Mouse (Mus musculus) neural tube, postnatal 0 days (tissue): ENCODE data around the gene Angptl8. TPM values are rescaled to one million over a fixed set of nuclear protein-coding genes. Genes with fewer than 3 reads are reported as not detected.

ENCODE experiments used
- microRNA-seq: library from miRNA; unstranded; fragments of <30 nt; microRNA quantifications from one replicate; pipeline ENCODE4, GENCODE M21; 2016
- polyA plus RNA-seq: library from polyadenylated mRNA; unstranded; fragments of >200 nt; fragmentation: Nextera tagmentation; extraction: Ambion mirVana; gene quantifications from 2 replicates; pipeline ENCODE4 v1.2.1, GENCODE M21; 2015

Angptl8 gene
- 0.83 and 0.90 TPM in 2 replicates for polyA plus RNA-seq

DNA sequence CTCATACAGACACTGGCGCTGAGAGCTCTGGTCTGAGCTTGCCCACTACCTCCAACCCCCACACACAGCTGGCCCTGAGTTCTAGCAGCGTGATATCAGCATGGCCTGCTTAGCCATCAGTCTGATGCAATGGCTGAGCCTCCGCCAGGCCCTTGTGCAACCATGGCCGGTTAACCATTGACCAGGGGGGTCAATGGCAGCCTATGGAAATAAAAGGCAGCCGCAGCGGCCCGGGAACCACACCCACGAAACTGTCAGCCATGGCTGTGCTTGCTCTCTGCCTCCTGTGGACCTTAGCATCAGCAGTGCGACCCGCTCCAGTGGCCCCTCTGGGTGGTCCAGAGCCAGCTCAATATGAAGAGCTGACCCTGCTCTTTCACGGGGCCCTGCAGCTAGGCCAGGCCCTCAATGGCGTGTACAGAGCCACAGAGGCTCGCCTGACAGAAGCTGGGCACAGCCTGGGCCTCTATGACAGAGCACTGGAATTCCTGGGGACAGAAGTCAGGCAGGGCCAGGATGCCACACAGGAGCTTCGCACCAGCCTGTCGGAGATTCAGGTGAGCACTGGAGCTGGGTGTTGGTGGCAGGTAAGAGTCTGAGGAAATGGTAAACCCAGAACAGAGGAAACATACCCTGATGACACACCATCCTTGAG is at the start of gene Angptl8:
Gene Angptl8 (plus strand): TSS at position 253 of the 655 bp plus-strand sequence.

DNA sequence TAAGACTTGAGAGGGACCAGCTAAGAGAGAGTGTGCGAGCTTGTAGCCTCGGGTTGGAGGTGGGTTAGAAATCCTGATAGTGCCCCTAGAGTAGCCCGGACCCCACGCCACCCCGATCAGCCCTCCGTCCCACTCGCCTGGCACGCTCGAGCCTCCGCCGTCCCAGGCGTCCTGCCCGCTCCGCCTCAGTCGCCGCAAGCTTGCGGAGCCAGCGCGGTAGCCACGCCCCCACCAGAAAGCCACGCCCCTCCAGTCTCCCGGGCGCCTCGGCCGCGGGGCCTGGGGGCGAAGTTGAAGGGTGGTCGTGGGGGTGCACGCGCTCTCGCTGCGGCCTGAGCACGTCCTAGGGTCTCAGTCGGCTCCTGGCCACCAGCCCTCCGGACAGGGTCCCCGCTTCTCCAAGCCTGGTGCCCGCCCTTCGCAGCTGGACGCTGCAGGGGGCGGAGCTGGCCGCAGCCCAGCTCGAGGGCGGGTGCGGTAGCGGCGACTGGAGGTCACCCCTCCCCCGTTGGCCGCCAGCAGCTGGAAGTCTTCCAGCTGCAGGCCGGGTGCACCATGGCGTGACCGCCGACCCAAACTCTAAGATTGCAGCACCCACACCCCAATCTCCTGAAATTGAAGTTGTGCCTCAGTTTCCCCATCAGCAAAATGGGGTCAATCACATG is 36.8 kb upstream of the Angptl8 start, which contains the start of gene Kank2:
Gene Kank2 (minus strand): TSS at position 400 of the 665 bp plus-strand sequence.

DNA sequence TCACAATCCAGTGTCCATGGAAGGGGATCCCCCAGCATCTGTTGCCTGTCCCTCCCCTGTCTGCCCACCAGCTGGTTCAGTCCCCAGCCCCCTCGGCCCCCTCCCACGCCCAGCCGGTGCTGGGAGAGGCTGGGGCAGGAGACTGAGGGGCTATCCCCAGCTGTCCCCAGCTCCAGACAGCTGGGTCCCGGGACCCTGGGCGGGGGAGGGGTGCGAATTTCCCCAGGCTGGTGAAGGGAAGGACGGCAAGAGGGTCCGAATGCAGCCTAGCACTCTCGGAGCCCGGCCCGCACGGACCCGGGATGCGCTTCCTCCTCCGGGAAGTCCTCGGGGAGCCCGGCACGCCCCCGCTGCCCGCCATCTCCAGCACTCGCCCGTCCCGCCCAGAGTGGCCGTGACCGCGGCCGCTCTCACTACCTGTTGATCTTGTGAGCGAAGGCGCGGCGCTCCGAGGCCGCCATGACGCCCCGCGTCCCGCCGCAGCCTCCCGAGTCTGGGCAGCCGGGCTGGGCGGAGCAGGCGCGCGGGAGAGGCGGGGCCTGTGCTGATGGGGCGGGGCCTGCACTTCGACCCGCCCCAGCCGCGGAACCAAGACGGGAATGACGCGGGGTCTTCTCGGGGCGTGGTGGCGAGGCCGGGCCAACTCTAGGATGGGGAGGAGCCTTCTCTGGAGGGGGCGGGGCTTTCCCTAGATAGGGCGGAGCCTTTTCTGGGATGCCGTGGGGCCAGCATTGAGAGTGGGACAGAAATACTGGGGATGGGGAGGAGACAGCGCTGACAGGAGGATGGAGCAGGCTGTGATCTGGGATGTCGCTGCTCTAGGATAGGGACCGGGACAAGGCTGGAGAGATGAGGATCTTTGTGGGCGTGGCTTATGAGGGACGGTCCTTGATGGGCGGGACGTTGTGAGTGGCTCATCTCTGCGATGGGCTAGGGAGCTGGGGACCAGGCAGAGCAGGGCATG is 17.1 kb downstream of the Angptl8 start, which contains the start of gene Dock6:
Gene Dock6 (minus strand): TSS at position 508 of the 964 bp plus-strand sequence.

Small RNAs within 50 kb of the gene (microRNA-seq; reads per million reads assigned to microRNA genes)
- gene Mir7083, result 5.2 reads per million, percentile 12 among the genes with 10 or more reads in this experiment

Other genes starting within 250 kb of the Angptl8 start
- gene Timm29, start 242.8 kb upstream of the Angptl8 start, polyA plus RNA-seq, result 48.5 and 49.7 TPM in 2 replicates
- 18.7 and 21.2 TPM in 2 replicates for gene Yipf2, start 242.7 kb upstream of the Angptl8 start, polyA plus RNA-seq
- 62.2 and 75.6 TPM in 2 replicates for gene Smarca4, start 219.3 kb upstream of the Angptl8 start, polyA plus RNA-seq
- 13.2 and 13.5 TPM in 2 replicates for gene Ldlr, start 112.0 kb upstream of the Angptl8 start, polyA plus RNA-seq
- gene Spc24, start 75.2 kb upstream of the Angptl8 start, polyA plus RNA-seq, result 11.5 and 14.8 TPM in 2 replicates
- 3.9 and 4.1 TPM in 2 replicates for gene Kank2, start 36.8 kb upstream of the Angptl8 start, polyA plus RNA-seq
- 13.8 and 14.4 TPM in 2 replicates for gene Dock6, start 17.1 kb downstream of the Angptl8 start, polyA plus RNA-seq
- gene Rab3d, start 82.7 kb downstream of the Angptl8 start, polyA plus RNA-seq, result 20.0 and 20.9 TPM in 2 replicates
- 4.5 and 6.7 TPM in 2 replicates for gene Ccdc159, start 92.0 kb downstream of the Angptl8 start, polyA plus RNA-seq
- 65.2 and 67.6 TPM in 2 replicates for gene Tmem205, start 92.0 kb downstream of the Angptl8 start, polyA plus RNA-seq
- gene Plppr2, start 101.5 kb downstream of the Angptl8 start, polyA plus RNA-seq, result 103 and 112 TPM in 2 replicates
- 7.8 and 8.5 TPM in 2 replicates for gene Swsap1, start 120.2 kb downstream of the Angptl8 start, polyA plus RNA-seq
- 1.4 and 1.6 TPM in 2 replicates for gene Epor, start 128.0 kb downstream of the Angptl8 start, polyA plus RNA-seq
- gene Rgl3, start 153.9 kb downstream of the Angptl8 start, polyA plus RNA-seq, result 2.9 and 3.0 TPM in 2 replicates
- gene Ccdc151, start 167.1 kb downstream of the Angptl8 start, polyA plus RNA-seq, result 3.5 and 4.1 TPM in 2 replicates
- gene Prkcsh, start 167.3 kb downstream of the Angptl8 start, polyA plus RNA-seq, result 70.2 and 80.7 TPM in 2 replicates
- 66.7 and 78.4 TPM in 2 replicates for gene Elavl3, start 216.5 kb downstream of the Angptl8 start, polyA plus RNA-seq
- gene Gm49318, start 235.7 kb downstream of the Angptl8 start, polyA plus RNA-seq, result not detected in 2 replicates
- 12.5 and 14.7 TPM in 2 replicates for gene Zfp653, start 235.9 kb downstream of the Angptl8 start, polyA plus RNA-seq
- 61.0 and 63.4 TPM in 2 replicates for gene Ecsit, start 249.9 kb downstream of the Angptl8 start, polyA plus RNA-seq